Mouse (Mus musculus) lung, postnatal 0 days (tissue): ENCODE results near the gene Rora.

Experiments
- CTCF ChIP-seq: IDR thresholded peaks from 2 replicates; pipeline ENCODE4 v1.5.1; 2016; ENCODE audit warnings: antibody characterized with exemption, mild to moderate bottlenecking
- EP300 ChIP-seq: IDR thresholded peaks from 2 replicates; pipeline ENCODE4 v1.6.1; 2016; ENCODE audit warnings: antibody characterized with exemption, mild to moderate bottlenecking, control low read depth

DNA sequence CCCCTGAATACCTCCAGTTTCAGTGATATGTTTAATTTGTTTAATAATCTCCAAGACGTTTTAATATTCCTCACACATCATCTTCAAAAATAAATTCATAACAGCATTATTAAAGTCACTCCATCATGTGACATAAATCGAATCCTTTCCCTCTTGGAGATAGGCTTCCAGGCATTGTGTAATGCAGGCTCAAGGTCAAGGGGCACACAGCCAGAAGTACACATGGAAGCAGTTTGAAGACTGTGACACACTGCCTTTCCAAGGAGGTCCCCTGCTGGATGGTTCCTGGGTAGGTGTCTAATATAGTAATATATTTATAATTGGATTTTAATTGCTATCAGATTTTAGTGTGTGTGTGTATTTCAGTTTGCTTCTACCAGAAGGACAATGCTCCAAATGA, 103.4 kb downstream of the Rora start:
- TF ChIP-seq CTCF (peak; percentile 30), EP300 (no peak)
